Mouse (Mus musculus) brain, embryonic 14.5 days (tissue): ENCODE measurements around the gene Nrcam.

Experiments
- CTCF ChIP-seq: fragments of 200-500 bp; IDR thresholded peaks from 2 replicates; pipeline ENCODE4 v1.5.1; 2012; ENCODE audit warnings: inconsistent platforms, mild to moderate bottlenecking, moderate library complexity, borderline replicate concordance; ENCODE audit not compliant: insufficient read depth, insufficient read length; ENCODE audit errors: extremely low read depth
- POLR2A ChIP-seq: fragments of 200-500 bp; IDR thresholded peaks from 2 replicates; pipeline ENCODE4 v1.6.1; 2012; ENCODE audit warnings: mild to moderate bottlenecking, inconsistent platforms, borderline replicate concordance; ENCODE audit not compliant: poor library complexity, insufficient read depth, insufficient read length, severe bottlenecking; ENCODE audit errors: extremely low read depth

DNA sequence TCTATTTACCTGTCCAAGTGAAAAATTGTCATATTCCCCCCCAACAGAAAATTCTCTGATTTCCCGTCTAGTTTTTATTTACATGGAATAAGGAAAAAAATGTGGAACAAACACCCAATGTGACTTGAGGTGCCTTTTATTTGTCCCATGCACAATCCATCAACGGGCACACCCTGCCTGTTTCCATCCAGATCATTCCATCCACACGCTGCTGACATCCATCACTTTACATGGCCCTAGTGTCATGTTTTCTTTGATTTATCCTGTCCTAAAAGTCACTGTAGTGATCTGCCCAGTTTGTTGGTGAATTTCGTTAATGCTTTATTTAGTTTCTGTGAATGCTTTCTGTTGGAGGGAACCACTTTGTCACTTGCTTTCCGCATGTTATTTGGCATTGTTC is 142.4 kb downstream of the Nrcam start:
- no peak for TF ChIP-seq CTCF
- TF ChIP-seq POLR2A: no peak
